19 mouse cellular contexts compared by ENCODE assay signal in the genomic region with DNA sequence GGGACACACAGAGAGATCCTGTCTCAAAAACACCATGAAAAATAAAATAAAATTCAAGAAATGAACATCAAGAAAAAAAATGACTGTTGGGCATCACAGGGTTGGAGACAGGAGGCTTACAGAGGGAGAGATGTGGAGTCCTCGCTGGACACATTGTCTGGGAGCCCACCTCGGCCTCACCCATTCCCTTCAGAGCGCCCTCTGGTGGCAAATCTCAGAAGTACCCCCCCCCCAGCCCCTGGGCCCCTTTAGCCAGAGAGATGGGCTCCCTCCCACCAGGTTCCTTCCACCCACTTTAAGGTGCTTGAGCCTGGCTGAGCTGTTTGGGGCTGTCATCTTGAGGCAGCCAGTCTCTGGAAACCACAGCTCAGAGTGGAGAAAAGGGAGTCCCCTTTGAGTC.
DNase-seq lines count a peak whose midpoint lies in the region; ATAC-seq and TF ChIP-seq lines count a peak whose summit lies in the region.
"Had no signal": no experiment of that assay in that cellular context is flagged by ENCODE, and none has a peak within 500 bp of the region (broad histone marks: within the 10 kb centered on the region; RNA-seq: fewer than 3 reads in every experiment).

No protein-coding gene starts in this region.

- H3K9me3 ChIP-seq in lung, embryonic 14.5 days (ENCODE audit: low read depth, low read length) = no peaks in the 10 kb centered on the region
- no peaks in the 10 kb centered on the region for H3K9me3 ChIP-seq in E14TG2a.4 (ENCODE audit: low read length)
- H3K9me3 ChIP-seq: embryonic facial prominence, embryonic 15.5 days; forebrain, embryonic 13.5 days; limb, embryonic 13.5 days had no signal

- TF ChIP-seq CTCF in heart, adult 2 months (IDR thresholded peaks at IDR 0.05) = peak; percentile 44
- peak; percentile 46 for TF ChIP-seq CTCF in lung, embryonic 14.5 days (IDR thresholded peaks at IDR 0.05; ENCODE audit: low read depth)
- TF ChIP-seq CTCF in E14TG2a.4 (conservative IDR thresholded peaks at IDR 0.05; ENCODE audit: low read length) = peak; percentile 42
- 0 out of 2 replicates have a peak, but pooled peaks have one; percentile 0 for TF ChIP-seq CTCF in cortical plate, adult 2 months (IDR thresholded peaks at IDR 0.05; ENCODE audit: extremely low read depth, insufficient read depth, low read length)

- H3K79me2 ChIP-seq in heart, adult 2 months (replicated peaks; ENCODE audit: control insufficient read depth, insufficient read depth, low read length) = no peaks in the 10 kb centered on the region

- no peaks in the 10 kb centered on the region for H3K27me3 ChIP-seq in heart, adult 2 months (ENCODE audit: control insufficient read depth, insufficient read depth, low read length)
- no peaks in the 10 kb centered on the region for H3K27me3 ChIP-seq in lung, embryonic 14.5 days (ENCODE audit: insufficient read depth, low read length)
- peaks cover 33% of the 10 kb centered on the region for H3K27me3 ChIP-seq in E14TG2a.4 (ENCODE audit: insufficient read depth, low read length)
- H3K27me3 ChIP-seq: embryonic facial prominence, embryonic 15.5 days; forebrain, embryonic 13.5 days; limb, embryonic 13.5 days; megakaryocyte, embryonic 14.5 days had no signal

- no peak for TF ChIP-seq POLR2A in heart, adult 2 months (IDR thresholded peaks at IDR 0.05; ENCODE audit: insufficient read depth, low read depth, low read length)
- no peak for TF ChIP-seq POLR2A in cortical plate, adult 2 months (IDR thresholded peaks at IDR 0.05; ENCODE audit: extremely low read depth, insufficient read depth, low read length)

- TF ChIP-seq EP300 in heart, adult 2 months (IDR thresholded peaks at IDR 0.05; ENCODE audit: insufficient read depth, low read depth, low read length) = no peak

- H3K4me3 ChIP-seq in heart, adult 2 months = no peak overlapping the region
- H3K4me3 ChIP-seq in lung, embryonic 14.5 days (ENCODE audit: low read depth, low read length) = no peak overlapping the region
- H3K4me3 ChIP-seq in E14TG2a.4 (replicated peaks; ENCODE audit: low read length) = no peak overlapping the region
- H3K4me3 ChIP-seq in cortical plate, adult 2 months (ENCODE audit: insufficient read depth, low read length) = no peak overlapping the region
- H3K4me3 ChIP-seq: embryonic facial prominence, embryonic 15.5 days; forebrain, embryonic 13.5 days; limb, embryonic 13.5 days; megakaryocyte, embryonic 14.5 days had no signal

- H3K4me2 ChIP-seq in lung, embryonic 14.5 days = no peak overlapping the region
- H3K4me2 ChIP-seq: embryonic facial prominence, embryonic 15.5 days; forebrain, embryonic 13.5 days; hindbrain, embryonic 14.5 days; limb, embryonic 13.5 days had no signal

- 17% methylated on average over 3 of the region's 3 CpGs for WGBS in heart, adult 2 months
- WGBS in lung, embryonic 14.5 days = 30% methylated on average over 3 of the region's 3 CpGs

- no peak overlapping the region for H3K9ac ChIP-seq in heart, adult 2 months (ENCODE audit: low read depth, low read length)
- no peak overlapping the region for H3K9ac ChIP-seq in lung, embryonic 14.5 days
- H3K9ac ChIP-seq: embryonic facial prominence, embryonic 15.5 days; forebrain, embryonic 13.5 days; hindbrain, embryonic 14.5 days; limb, embryonic 13.5 days; liver, postnatal 0 days had no signal

- no peak for ATAC-seq in lung, embryonic 14.5 days (ENCODE audit: insufficient read depth)
- ATAC-seq: forebrain, embryonic 13.5 days; liver, postnatal 0 days had no signal

- intact Hi-C loops in heart, adult 2 months (cut with DNase I) = no loop called here
- intact Hi-C loops in heart, postnatal 25 days (cut with DNase I) = no loop called here

- no peaks in the 10 kb centered on the region for H3K4me1 ChIP-seq in heart, adult 2 months (ENCODE audit: control insufficient read depth, insufficient read depth, low read length)
- peaks cover 15% of the 10 kb centered on the region for H3K4me1 ChIP-seq in lung, embryonic 14.5 days (ENCODE audit: insufficient read depth)
- H3K4me1 ChIP-seq in E14TG2a.4 (replicated peaks; ENCODE audit: low read depth, low read length) = peaks cover 45% of the 10 kb centered on the region
- H3K4me1 ChIP-seq in cortical plate, adult 2 months (ENCODE audit: control insufficient read depth, insufficient read depth, low read length) = no peaks in the 10 kb centered on the region
- H3K4me1 ChIP-seq: megakaryocyte, embryonic 14.5 days had no signal

- no peak for DNase-seq in heart, adult 2 months
- DNase-seq in heart, postnatal 25 days (ENCODE audit: low spot score) = no peak
- no peak for DNase-seq in lung, embryonic 14.5 days
- DNase-seq in lung, adult 18-20 months = no peak
- no peak for DNase-seq in right cerebral cortex, postnatal 36 days (ENCODE audit: low spot score in 2 of 2)
- DNase-seq: B cell, adult 2 months; cerebellum, adult 11 months; cerebellum, postnatal 25 days; kidney, adult 18-20 months; liver, postnatal 0 days; right cerebral cortex, postnatal 25 days; thymus, postnatal 14 days had no signal

- no peaks in the 10 kb centered on the region for H3K36me3 ChIP-seq in heart, adult 2 months (ENCODE audit: control insufficient read depth, insufficient read depth, low read length)
- H3K36me3 ChIP-seq in lung, embryonic 14.5 days (ENCODE audit: insufficient read depth) = no peaks in the 10 kb centered on the region
- no peaks in the 10 kb centered on the region for H3K36me3 ChIP-seq in E14TG2a.4 (ENCODE audit: insufficient read depth, low read length)
- H3K36me3 ChIP-seq: embryonic facial prominence, embryonic 15.5 days; limb, embryonic 13.5 days had no signal

- no peak overlapping the region for H3K27ac ChIP-seq in heart, adult 2 months
- H3K27ac ChIP-seq in lung, embryonic 14.5 days (ENCODE audit: low read depth) = no peak overlapping the region
- H3K27ac ChIP-seq in cortical plate, adult 2 months (ENCODE audit: insufficient read depth, low read length) = no peak overlapping the region
- H3K27ac ChIP-seq: embryonic facial prominence, embryonic 15.5 days; forebrain, embryonic 13.5 days; hindbrain, embryonic 14.5 days; limb, embryonic 13.5 days had no signal
